Mouse (Mus musculus): Measurements from ENCODE around the gene Plekho1. TPM values are rescaled to one million over a fixed set of nuclear protein-coding genes. Genes with fewer than 3 reads are reported as not detected.
"Not testable (repeated sequence)": the region's sequence is repeated elsewhere in the genome, so short reads cannot be mapped to it uniquely, and the experiment has no call there.

Plekho1 gene
- polyA plus RNA-seq, 1 experiment from 2014 or later: 33.2 TPM

DNA sequence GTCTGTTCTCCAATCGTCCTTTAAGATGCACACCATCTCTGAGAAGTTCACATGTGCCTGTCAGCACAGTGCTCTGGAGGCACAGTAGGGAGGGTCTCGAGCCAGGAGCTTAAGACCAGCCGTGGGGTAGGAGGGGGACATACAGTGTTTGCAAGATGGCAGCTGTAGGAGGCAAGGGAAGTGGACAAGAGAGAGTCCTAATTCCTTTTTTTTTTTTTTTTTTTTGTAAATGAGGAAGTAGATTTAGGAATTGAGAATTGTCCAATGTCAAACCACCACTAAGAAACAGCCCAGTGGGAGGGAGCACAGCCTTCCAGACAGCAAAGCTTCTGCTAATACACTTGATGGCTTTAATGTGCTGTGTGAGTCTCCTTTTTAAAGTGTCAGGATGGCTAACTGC is 18.7 kb downstream of the Plekho1 start:
- Histone ChIP-seq H3K27ac (no peak overlapping the region), H3K27me3 (replicated peaks) (peaks cover 9% of the 10 kb centered on the region; the same call in 1 of the 2 replicates), H3K9me3 (no peaks in the 10 kb centered on the region), H3K4me2 (no peak overlapping the region), H3K9ac (no peak overlapping the region), H3K4me3 (replicated peaks) (no peak overlapping the region), H3K4me1 (0 out of 2 replicates have a peak, but pooled peaks cover 6% of the 10 kb centered on the region), H3K36me3 (no peaks in the 10 kb centered on the region)
- no peak for ATAC-seq (ENCODE audit: insufficient read depth, low FRiP score, low read depth)
- WGBS: 53% methylated on average over 3 of the region's 3 CpGs

DNA sequence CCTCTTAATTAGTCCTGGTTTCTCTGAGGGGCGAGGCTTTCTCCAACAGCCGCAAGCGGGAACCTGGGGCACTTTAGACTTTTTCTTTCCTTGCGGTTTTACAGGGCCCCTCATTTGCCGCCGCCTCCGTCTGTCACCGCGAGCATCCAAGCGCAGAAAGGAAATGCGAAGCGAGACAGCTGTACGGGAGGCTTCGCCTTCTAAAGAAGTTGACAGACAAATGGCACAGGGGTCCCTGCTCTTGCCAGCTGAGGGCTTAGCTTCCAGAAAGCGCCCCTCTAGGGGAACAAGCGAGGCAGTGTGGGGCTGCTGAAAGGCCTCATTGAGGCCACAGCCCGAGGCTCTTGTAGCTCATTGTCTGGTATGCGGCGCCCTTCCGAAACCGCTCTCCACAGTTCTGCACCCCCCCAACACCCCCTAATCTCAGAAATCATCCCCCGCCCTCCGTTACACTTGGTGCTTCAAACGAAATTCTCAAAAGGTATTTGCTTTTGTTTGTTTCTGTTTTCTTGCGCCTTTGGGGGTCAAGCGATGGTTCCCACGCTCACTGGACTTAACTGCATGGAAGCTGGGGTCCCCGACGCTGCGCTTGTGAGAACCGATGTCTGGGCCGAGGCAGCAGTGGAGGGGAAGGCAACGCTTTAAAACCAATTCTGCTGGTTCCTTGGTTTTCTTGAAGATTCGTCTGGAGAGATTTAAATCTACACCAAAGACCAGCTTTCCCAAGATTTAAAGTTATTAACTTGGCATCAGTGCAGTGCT is 22.7 kb downstream of the Plekho1 start:
- no peak overlapping the region for H3K9ac ChIP-seq
- H3K4me3 ChIP-seq (replicated peaks): peak overlapping the region; percentile 24
- no peak; the same call in 1 of the 2 replicates for ATAC-seq (ENCODE audit: insufficient read depth, low FRiP score, low read depth)
- peak overlapping the region; percentile 56 for H3K4me2 ChIP-seq
- H3K4me1 ChIP-seq: 0 out of 2 replicates have a peak, but pooled peaks cover 6% of the 10 kb centered on the region
- no peaks in the 10 kb centered on the region for H3K9me3 ChIP-seq
- H3K27ac ChIP-seq: no peak overlapping the region
- H3K36me3 ChIP-seq: no peaks in the 10 kb centered on the region
- 10% methylated on average over 34 of the region's 34 CpGs for WGBS
- peaks cover 9% of the 10 kb centered on the region; the same call in 1 of the 2 replicates for H3K27me3 ChIP-seq (replicated peaks)

GRCm38 (mm10) chr3:95972251-95972872 is 23.4 kb downstream of the Plekho1 start:
- Histone ChIP-seq H3K4me2 (peak overlapping the region; percentile 56), H3K27ac (no peak overlapping the region), H3K4me3 (replicated peaks) (peak overlapping the region; percentile 24), H3K9me3 (no peaks in the 10 kb centered on the region), H3K27me3 (replicated peaks) (peaks cover 9% of the 10 kb centered on the region; the same call in 1 of the 2 replicates), H3K4me1 (0 out of 2 replicates have a peak, but pooled peaks cover 6% of the 10 kb centered on the region), H3K9ac (no peak overlapping the region), H3K36me3 (no peaks in the 10 kb centered on the region)
- 73% methylated on average over 12 of the region's 12 CpGs for WGBS
- no peak for ATAC-seq (ENCODE audit: insufficient read depth, low FRiP score, low read depth)

DNA sequence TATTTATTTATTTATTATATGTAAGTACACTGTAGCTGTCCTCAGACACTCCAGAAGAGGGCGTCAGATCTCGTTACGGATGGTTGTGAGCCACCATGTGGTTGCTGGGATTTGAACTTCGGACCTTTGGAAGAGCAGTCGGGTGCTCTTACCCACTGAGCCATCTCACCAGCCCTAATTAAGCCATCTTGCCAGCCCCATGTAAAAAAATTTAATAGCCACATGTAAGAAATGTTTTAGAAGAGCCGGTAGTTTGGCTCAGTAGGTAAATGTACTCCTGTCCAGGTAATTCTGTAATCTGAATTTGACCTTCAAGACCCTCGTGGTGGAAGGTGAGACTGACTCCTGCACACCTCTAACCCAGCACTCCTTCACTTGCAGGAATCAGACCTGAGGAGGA is 25.1 kb downstream of the Plekho1 start:
- 52% methylated on average over 7 of the region's 7 CpGs for WGBS
- H3K4me1 ChIP-seq; H3K27me3 ChIP-seq (replicated peaks); H3K9ac ChIP-seq; H3K36me3 ChIP-seq; ATAC-seq (ENCODE audit: insufficient read depth, low FRiP score, low read depth); H3K27ac ChIP-seq; H3K4me2 ChIP-seq; H3K4me3 ChIP-seq (replicated peaks); H3K9me3 ChIP-seq: not testable (repeated sequence)

DNA sequence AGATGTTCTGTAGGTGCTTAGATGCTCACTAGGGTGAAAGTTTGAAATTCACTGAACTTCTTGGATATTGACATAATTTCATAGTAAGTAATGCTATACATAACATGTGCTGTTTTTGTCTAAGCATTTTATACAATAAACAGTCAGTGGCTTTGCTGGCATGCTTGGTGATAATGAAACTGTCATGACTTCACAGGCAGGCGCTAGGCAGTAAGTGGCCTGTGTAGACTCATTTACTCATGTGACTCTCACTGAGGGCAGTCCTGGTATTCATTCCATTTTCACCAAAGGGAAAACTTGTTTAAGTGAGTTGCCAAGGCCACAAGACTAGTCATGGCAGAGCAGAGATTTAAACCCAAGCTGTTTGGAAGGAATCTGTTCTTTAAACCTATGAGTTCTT is 26.5 kb downstream of the Plekho1 start:
- ATAC-seq (ENCODE audit: insufficient read depth, low FRiP score, low read depth): no peak

GRCm38 (mm10) chr3:95965518-95966451 is 30.0 kb downstream of the Plekho1 start:
- 6% methylated on average over 7 of the region's 7 CpGs for WGBS
- H3K36me3 ChIP-seq: no peaks in the 10 kb centered on the region
- H3K4me3 ChIP-seq (replicated peaks): no peak overlapping the region
- peak overlapping the region; percentile 40 for H3K4me2 ChIP-seq
- H3K4me1 ChIP-seq: 0 out of 2 replicates have a peak, but pooled peaks cover 3% of the 10 kb centered on the region
- no peak overlapping the region for H3K27ac ChIP-seq
- ATAC-seq (ENCODE audit: insufficient read depth, low FRiP score, low read depth): no peak
- H3K27me3 ChIP-seq (replicated peaks): no peaks in the 10 kb centered on the region
- no peak overlapping the region; the same call in 1 of the 2 replicates for H3K9ac ChIP-seq
- H3K9me3 ChIP-seq: no peaks in the 10 kb centered on the region

More for the DNA sequence above, 26.5 kb downstream of the Plekho1 start:
- Histone ChIP-seq H3K9me3 (no peaks in the 10 kb centered on the region), H3K4me2 (no peak overlapping the region), H3K4me3 (replicated peaks) (no peak overlapping the region), H3K27ac (no peak overlapping the region), H3K36me3 (no peaks in the 10 kb centered on the region), H3K4me1 (0 out of 2 replicates have a peak, but pooled peaks cover 9% of the 10 kb centered on the region), H3K27me3 (replicated peaks) (peaks cover 8% of the 10 kb centered on the region; the same call in 1 of the 2 replicates), H3K9ac (no peak overlapping the region)
- 73% methylated on average over 1 of the region's 1 CpGs for WGBS

DNA sequence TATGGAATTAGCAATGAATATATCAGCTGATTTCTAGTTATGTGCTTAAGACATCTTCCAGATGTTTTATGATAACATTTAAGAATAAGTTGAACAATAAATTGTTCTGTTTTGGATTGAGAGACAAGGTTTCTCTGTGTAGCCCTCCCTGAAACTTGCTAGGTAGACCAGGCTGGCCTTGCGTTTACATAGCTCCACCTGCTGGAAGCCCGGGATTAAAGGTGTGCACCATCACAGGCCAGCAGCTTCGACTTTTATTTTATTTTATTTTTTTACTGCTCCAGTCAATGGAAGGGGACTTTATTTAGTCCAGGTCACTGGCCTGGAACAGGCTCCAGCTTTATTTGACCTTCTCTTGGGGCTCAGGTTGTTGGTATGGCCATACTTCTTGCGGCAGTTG is 32.1 kb downstream of the Plekho1 start:
- H3K4me2 ChIP-seq: no peak overlapping the region
- H3K4me1 ChIP-seq: 0 out of 2 replicates have a peak, but pooled peaks cover 3% of the 10 kb centered on the region
- no peaks in the 10 kb centered on the region for H3K27me3 ChIP-seq (replicated peaks)
- WGBS: 36% methylated on average over 4 of the region's 4 CpGs
- no peak overlapping the region for H3K27ac ChIP-seq
- H3K4me3 ChIP-seq (replicated peaks): no peak overlapping the region
- no peaks in the 10 kb centered on the region for H3K9me3 ChIP-seq
- H3K36me3 ChIP-seq: no peaks in the 10 kb centered on the region
- no peak for ATAC-seq (ENCODE audit: insufficient read depth, low FRiP score, low read depth)
- no peak overlapping the region for H3K9ac ChIP-seq

GRCm38 (mm10) chr3:95963230-95963629 is 32.6 kb downstream of the Plekho1 start:
- WGBS: 51% methylated on average over 2 of the region's 2 CpGs

GRCm38 (mm10) chr3:95962182-95962581 is 33.6 kb downstream of the Plekho1 start:
- H3K4me3 ChIP-seq (replicated peaks); H3K27ac ChIP-seq; ATAC-seq (ENCODE audit: insufficient read depth, low FRiP score, low read depth); H3K36me3 ChIP-seq; H3K9me3 ChIP-seq; H3K9ac ChIP-seq; H3K27me3 ChIP-seq (replicated peaks); H3K4me1 ChIP-seq; H3K4me2 ChIP-seq: not testable (repeated sequence)
- WGBS: 83% methylated on average over 8 of the region's 8 CpGs

More at GRCm38 (mm10) chr3:95963230-95963629, 32.6 kb downstream of the Plekho1 start:
- no peaks in the 10 kb centered on the region for H3K9me3 ChIP-seq
- H3K9ac ChIP-seq: no peak overlapping the region
- H3K27me3 ChIP-seq (replicated peaks): no peaks in the 10 kb centered on the region
- H3K4me3 ChIP-seq (replicated peaks): no peak overlapping the region
- no peak overlapping the region for H3K4me2 ChIP-seq
- ATAC-seq (ENCODE audit: insufficient read depth, low FRiP score, low read depth): no peak
- no peaks in the 10 kb centered on the region for H3K36me3 ChIP-seq
- 0 out of 2 replicates have a peak, but pooled peaks cover 3% of the 10 kb centered on the region for H3K4me1 ChIP-seq
- H3K27ac ChIP-seq: no peak overlapping the region

- WGBS: 87% methylated on average over 1 of the region's 1 CpGs
- Histone ChIP-seq H3K27ac (no peak overlapping the region), H3K9ac (no peak overlapping the region), H3K4me1 (no peaks in the 10 kb centered on the region), H3K4me3 (replicated peaks) (no peak overlapping the region), H3K27me3 (replicated peaks) (no peaks in the 10 kb centered on the region), H3K4me2 (no peak overlapping the region), H3K9me3 (no peaks in the 10 kb centered on the region), H3K36me3 (no peaks in the 10 kb centered on the region)
- no peak for ATAC-seq (ENCODE audit: insufficient read depth, low FRiP score, low read depth)
Measured at GRCm38 (mm10) chr3:95959807-95960206, 36.0 kb downstream of the Plekho1 start.

GRCm38 (mm10) chr3:95959082-95959481 is 36.7 kb downstream of the Plekho1 start:
- no peaks in the 10 kb centered on the region for H3K4me1 ChIP-seq
- WGBS: 75% methylated on average over 5 of the region's 5 CpGs
- H3K4me2 ChIP-seq: no peak overlapping the region
- H3K4me3 ChIP-seq (replicated peaks): no peak overlapping the region
- no peak for ATAC-seq (ENCODE audit: insufficient read depth, low FRiP score, low read depth)
- no peaks in the 10 kb centered on the region for H3K36me3 ChIP-seq
- H3K9ac ChIP-seq: no peak overlapping the region
- H3K9me3 ChIP-seq: no peaks in the 10 kb centered on the region
- no peaks in the 10 kb centered on the region for H3K27me3 ChIP-seq (replicated peaks)
- H3K27ac ChIP-seq: no peak overlapping the region

Data from stomach, embryonic 15.5 days (tissue).